Mouse (Mus musculus): ENCODE results near the gene Golga5. TPM values are rescaled to one million over a fixed set of nuclear protein-coding genes. Genes with fewer than 3 reads are reported as not detected.
"Not testable (repeated sequence)": the region's sequence is repeated elsewhere in the genome, so short reads cannot be mapped to it uniquely, and the experiment has no call there.

Golga5 gene
- polyA plus RNA-seq, 1 experiment, result 27.4 TPM

DNA sequence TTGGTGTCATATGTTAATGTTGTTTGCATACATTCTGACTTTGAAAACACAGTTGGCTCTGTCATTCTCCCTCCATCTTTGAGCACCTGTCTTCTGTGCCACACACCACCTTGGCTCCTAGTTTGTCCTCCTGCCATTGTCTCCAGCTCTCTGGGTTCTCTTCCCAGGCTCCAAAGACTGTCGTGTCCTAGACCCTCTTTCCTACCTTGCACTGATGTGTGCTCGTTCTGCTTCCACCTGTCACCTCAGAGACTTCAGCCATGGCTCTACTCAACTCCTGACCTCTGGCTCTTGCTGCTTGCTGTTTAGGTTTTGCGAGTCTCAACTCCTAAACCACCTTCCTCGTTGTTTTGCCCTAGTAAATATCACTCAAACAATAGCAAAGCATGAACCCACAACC lies 11.5 kb downstream of the Golga5 start:
- H3K4me3 ChIP-seq (replicated peaks; ENCODE audit: insufficient read depth, low read depth, low read length), result no peak overlapping the region
- DNase-seq, result no peak
- no peaks in the 10 kb centered on the region for H3K27me3 ChIP-seq (ENCODE audit: control insufficient read depth, insufficient read depth, low read length)
- 93% methylated on average over 4 of the region's 4 CpGs for WGBS
- H3K4me1 ChIP-seq (ENCODE audit: control insufficient read depth, insufficient read depth, low read length), result no peaks in the 10 kb centered on the region; the same call in 1 of the 2 replicates
- TF ChIP-seq CTCF (IDR thresholded peaks at IDR 0.05; ENCODE audit: borderline replicate concordance, insufficient read depth, low read depth, low read length) (no peak), POLR2A (IDR thresholded peaks at IDR 0.05; ENCODE audit: borderline replicate concordance, insufficient read depth, low read length) (no peak)
- no peak overlapping the region for H3K27ac ChIP-seq (ENCODE audit: insufficient read depth, low read length)

DNA sequence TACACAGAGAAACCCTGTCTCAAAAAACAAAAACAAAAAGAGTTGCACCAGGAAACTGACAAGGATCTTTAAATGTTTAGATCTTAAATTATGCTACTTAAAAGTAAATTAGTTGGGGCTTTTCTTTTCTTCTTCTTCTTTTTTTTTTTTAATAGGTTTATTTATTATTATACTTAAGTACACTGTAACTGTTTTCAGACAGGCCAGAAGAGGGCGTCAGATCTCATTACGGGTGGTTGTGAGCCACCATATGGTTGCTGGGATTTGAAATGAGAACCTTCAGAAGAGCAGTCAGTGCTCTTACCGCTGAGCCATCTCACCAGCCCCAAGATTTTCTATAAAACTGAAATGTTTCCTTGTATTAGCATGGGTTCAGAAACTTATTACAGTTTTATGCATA lies 16.0 kb downstream of the Golga5 start:
- TF ChIP-seq POLR2A (IDR thresholded peaks at IDR 0.05; ENCODE audit: borderline replicate concordance, insufficient read depth, low read length), result no peak
- TF ChIP-seq CTCF (IDR thresholded peaks at IDR 0.05; ENCODE audit: borderline replicate concordance, insufficient read depth, low read depth, low read length), result no peak
- Histone ChIP-seq H3K4me1 (ENCODE audit: control insufficient read depth, insufficient read depth, low read length) (no peaks in the 10 kb centered on the region; the same call in 1 of the 2 replicates), H3K4me3 (replicated peaks; ENCODE audit: insufficient read depth, low read depth, low read length) (no peak overlapping the region), H3K27me3 (ENCODE audit: control insufficient read depth, insufficient read depth, low read length) (no peaks in the 10 kb centered on the region), H3K27ac (ENCODE audit: insufficient read depth, low read length) (no peak overlapping the region)
- DNase-seq, result no peak
- 59% methylated on average over 3 of the region's 3 CpGs for WGBS

DNA sequence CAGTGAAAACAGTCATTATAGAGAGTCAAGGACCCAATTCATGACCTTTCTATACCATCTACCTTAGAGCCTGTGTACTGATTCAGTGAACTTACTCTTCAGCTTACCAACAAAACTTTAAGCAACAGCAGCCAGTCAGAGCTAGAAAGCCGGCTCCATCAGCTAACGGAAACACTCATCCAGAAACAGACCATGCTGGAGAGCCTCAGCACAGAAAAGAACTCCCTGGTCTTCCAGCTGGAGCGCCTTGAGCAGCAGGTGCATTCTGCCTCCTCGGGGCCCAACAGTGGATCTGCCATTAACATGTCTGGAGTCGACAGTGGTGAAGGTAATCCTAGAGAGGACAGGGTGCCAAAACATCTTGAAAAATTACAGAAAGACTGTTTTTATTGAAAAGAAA lies 23.0 kb downstream of the Golga5 start:
- no peak overlapping the region for H3K4me3 ChIP-seq (replicated peaks; ENCODE audit: insufficient read depth, low read depth, low read length)
- no peaks in the 10 kb centered on the region for H3K4me1 ChIP-seq (ENCODE audit: control insufficient read depth, insufficient read depth, low read length)
- WGBS, result 73% methylated on average over 5 of the region's 5 CpGs
- no peaks in the 10 kb centered on the region for H3K27me3 ChIP-seq (ENCODE audit: control insufficient read depth, insufficient read depth, low read length)
- no peak overlapping the region for H3K27ac ChIP-seq (ENCODE audit: insufficient read depth, low read length)
- DNase-seq, result no peak
- TF ChIP-seq POLR2A (IDR thresholded peaks at IDR 0.05; ENCODE audit: borderline replicate concordance, insufficient read depth, low read length) (no peak), CTCF (IDR thresholded peaks at IDR 0.05; ENCODE audit: borderline replicate concordance, insufficient read depth, low read depth, low read length) (no peak)

DNA sequence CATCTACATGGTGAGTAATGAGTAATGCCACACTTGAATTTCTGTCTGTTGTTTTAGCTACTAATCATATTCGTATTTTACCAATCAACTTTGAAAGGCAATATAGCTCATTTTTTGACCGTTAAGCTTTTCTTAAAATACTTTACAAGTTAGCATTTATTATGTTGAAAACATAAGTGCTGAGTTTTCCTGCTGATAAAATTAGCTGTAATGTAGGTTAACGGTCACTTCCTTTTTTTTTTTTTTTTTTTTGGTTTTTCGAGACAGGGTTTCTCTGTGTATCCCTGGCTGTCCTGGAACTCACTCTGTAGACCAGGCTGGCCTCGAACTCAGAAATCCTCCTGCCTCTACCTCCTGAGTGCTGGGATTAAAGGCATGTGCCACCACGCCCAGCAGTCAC lies 26.8 kb downstream of the Golga5 start:
- 87% methylated on average over 6 of the region's 6 CpGs for WGBS
- not testable (repeated sequence) for H3K4me1 ChIP-seq (ENCODE audit: control insufficient read depth, insufficient read depth, low read length); H3K27ac ChIP-seq (ENCODE audit: insufficient read depth, low read length); DNase-seq; H3K4me3 ChIP-seq (replicated peaks; ENCODE audit: insufficient read depth, low read depth, low read length); H3K27me3 ChIP-seq (ENCODE audit: control insufficient read depth, insufficient read depth, low read length)

DNA sequence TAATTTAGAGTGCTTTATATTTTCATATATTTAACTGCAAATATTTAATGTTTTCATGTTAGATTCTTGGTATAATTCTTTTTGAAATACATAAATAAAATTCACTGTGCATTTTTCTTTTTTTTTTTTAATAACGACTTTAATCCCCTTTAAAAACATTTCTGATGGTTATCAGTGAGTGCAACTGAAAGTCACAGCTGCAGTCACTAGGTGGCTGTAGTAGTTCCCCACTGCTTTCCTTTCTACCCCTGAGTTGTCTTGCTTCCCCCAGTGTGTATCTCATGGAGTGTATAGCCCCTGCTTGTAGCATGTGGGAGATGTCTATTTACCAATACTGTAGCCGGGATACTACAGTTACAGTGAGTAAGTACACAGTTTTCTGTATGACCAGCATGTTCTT lies 29.0 kb downstream of the Golga5 start:
- H3K27ac ChIP-seq (ENCODE audit: insufficient read depth, low read length), result no peak overlapping the region
- H3K27me3 ChIP-seq (ENCODE audit: control insufficient read depth, insufficient read depth, low read length), result no peaks in the 10 kb centered on the region
- H3K4me3 ChIP-seq (replicated peaks; ENCODE audit: insufficient read depth, low read depth, low read length), result no peak overlapping the region
- DNase-seq, result no peak
- no peaks in the 10 kb centered on the region for H3K4me1 ChIP-seq (ENCODE audit: control insufficient read depth, insufficient read depth, low read length)
- TF ChIP-seq POLR2A (IDR thresholded peaks at IDR 0.05; ENCODE audit: borderline replicate concordance, insufficient read depth, low read length) (no peak), CTCF (IDR thresholded peaks at IDR 0.05; ENCODE audit: borderline replicate concordance, insufficient read depth, low read depth, low read length) (no peak)
- WGBS, result 88% methylated on average over 2 of the region's 2 CpGs

DNA sequence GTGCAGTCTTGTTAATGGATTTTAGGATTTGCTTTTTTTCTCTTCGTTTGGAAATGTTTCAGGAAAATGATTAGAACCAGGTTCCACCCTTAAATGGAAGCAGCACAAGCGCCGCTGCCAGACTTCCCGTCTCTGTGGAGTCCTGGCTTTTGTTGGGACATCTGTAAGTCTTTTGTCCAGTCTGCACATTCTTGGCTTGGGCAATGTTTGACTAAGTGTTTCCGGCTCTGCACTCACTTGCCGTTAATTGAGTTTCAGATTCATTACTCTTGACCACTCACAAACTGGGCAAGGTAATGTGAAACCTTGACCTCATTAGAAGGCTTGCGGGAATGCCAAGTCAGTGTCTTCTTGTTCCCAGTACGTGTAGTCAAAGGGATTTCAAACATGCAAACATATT lies 29.8 kb downstream of the Golga5 start:
- Histone ChIP-seq H3K27ac (ENCODE audit: insufficient read depth, low read length) (no peak overlapping the region), H3K27me3 (ENCODE audit: control insufficient read depth, insufficient read depth, low read length) (no peaks in the 10 kb centered on the region), H3K4me1 (ENCODE audit: control insufficient read depth, insufficient read depth, low read length) (no peaks in the 10 kb centered on the region), H3K4me3 (replicated peaks; ENCODE audit: insufficient read depth, low read depth, low read length) (no peak overlapping the region)
- TF ChIP-seq POLR2A (IDR thresholded peaks at IDR 0.05; ENCODE audit: borderline replicate concordance, insufficient read depth, low read length), result no peak
- TF ChIP-seq CTCF (IDR thresholded peaks at IDR 0.05; ENCODE audit: borderline replicate concordance, insufficient read depth, low read depth, low read length), result no peak
- 39% methylated on average over 8 of the region's 8 CpGs for WGBS
- DNase-seq, result no peak

DNA sequence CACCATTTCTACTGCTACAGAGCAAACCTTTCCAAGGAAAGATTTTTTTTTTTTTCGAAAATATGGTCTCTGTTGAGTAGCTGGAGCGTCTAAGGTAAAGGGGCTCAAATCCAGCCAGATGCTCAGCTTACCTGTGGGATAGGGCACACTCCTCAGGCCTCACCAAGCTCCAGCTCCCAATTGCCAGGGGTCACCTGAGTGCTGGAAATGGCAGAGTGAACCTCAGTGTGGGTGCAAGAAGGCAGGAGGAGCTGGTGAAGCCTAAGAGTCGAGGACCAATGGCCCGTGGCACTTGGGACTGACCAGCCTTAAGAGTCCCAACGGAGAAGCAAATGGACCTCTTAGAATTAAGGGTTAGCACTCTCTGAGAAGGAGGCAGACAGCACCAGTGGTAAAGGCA lies 30.3 kb downstream of the Golga5 start:
- no peak for DNase-seq
- TF ChIP-seq CTCF (IDR thresholded peaks at IDR 0.05; ENCODE audit: borderline replicate concordance, insufficient read depth, low read depth, low read length) (no peak), POLR2A (IDR thresholded peaks at IDR 0.05; ENCODE audit: borderline replicate concordance, insufficient read depth, low read length) (no peak)
- WGBS, result 93% methylated on average over 5 of the region's 5 CpGs

DNA sequence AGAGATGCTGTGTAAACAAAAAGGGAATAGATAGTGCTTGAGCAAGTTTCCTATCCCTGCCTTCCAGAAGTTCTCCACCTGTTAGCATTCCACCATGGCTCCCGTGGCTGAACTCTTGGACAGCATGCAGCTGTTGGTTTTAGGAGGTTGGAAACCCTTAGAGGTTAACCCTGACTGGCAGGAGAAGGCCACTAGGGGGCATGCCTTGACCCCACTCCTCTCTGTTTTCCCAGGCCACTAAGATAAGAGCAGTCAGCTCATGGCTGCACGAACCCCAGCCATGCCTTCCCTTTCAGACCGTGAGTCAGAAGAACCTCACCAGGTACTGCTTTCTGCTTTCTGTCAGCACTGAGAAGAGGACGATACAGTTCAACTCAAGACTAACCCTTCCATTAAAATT lies 30.8 kb downstream of the Golga5 start:
- peak in 1 of 2 experiments; percentile 33 for DNase-seq
- 72% methylated on average over 4 of the region's 4 CpGs for WGBS
- Histone ChIP-seq H3K4me3 (replicated peaks; ENCODE audit: insufficient read depth, low read depth, low read length) (no peak overlapping the region), H3K27ac (ENCODE audit: insufficient read depth, low read length) (no peak overlapping the region), H3K27me3 (ENCODE audit: control insufficient read depth, insufficient read depth, low read length) (no peaks in the 10 kb centered on the region), H3K4me1 (ENCODE audit: control insufficient read depth, insufficient read depth, low read length) (no peaks in the 10 kb centered on the region)
- no peak for TF ChIP-seq POLR2A (IDR thresholded peaks at IDR 0.05; ENCODE audit: borderline replicate concordance, insufficient read depth, low read length)
- TF ChIP-seq CTCF (IDR thresholded peaks at IDR 0.05; ENCODE audit: borderline replicate concordance, insufficient read depth, low read depth, low read length), result peak; percentile 52; the same call in 1 of the 2 replicates

More for the DNA sequence above, 30.3 kb downstream of the Golga5 start:
- Histone ChIP-seq H3K4me3 (replicated peaks; ENCODE audit: insufficient read depth, low read depth, low read length) (no peak overlapping the region), H3K27me3 (ENCODE audit: control insufficient read depth, insufficient read depth, low read length) (no peaks in the 10 kb centered on the region), H3K27ac (ENCODE audit: insufficient read depth, low read length) (no peak overlapping the region), H3K4me1 (ENCODE audit: control insufficient read depth, insufficient read depth, low read length) (no peaks in the 10 kb centered on the region)

Measured in cerebellum, adult 2 months (tissue).